Mouse (Mus musculus) brain, adult 10 weeks (tissue): Measurements from ENCODE around the gene Llph. TPM values are rescaled to one million over a fixed set of nuclear protein-coding genes. Genes with fewer than 3 reads are reported as not detected.

Experiments
- polyA plus RNA-seq: library from polyadenylated mRNA; stranded (reverse); fragments of 350-450 nt; fragmentation: Illumina TruSeq; extraction: RNeasy Lipid Tissue Mini Kit (QIAGEN cat#74804); gene quantifications from one replicate; pipeline ENCODE4 v1.2.3, GENCODE M21; 2015; ENCODE audit warnings: low read depth, low replicate concordance

Gene Llph
- 45.5 TPM for polyA plus RNA-seq

DNA sequence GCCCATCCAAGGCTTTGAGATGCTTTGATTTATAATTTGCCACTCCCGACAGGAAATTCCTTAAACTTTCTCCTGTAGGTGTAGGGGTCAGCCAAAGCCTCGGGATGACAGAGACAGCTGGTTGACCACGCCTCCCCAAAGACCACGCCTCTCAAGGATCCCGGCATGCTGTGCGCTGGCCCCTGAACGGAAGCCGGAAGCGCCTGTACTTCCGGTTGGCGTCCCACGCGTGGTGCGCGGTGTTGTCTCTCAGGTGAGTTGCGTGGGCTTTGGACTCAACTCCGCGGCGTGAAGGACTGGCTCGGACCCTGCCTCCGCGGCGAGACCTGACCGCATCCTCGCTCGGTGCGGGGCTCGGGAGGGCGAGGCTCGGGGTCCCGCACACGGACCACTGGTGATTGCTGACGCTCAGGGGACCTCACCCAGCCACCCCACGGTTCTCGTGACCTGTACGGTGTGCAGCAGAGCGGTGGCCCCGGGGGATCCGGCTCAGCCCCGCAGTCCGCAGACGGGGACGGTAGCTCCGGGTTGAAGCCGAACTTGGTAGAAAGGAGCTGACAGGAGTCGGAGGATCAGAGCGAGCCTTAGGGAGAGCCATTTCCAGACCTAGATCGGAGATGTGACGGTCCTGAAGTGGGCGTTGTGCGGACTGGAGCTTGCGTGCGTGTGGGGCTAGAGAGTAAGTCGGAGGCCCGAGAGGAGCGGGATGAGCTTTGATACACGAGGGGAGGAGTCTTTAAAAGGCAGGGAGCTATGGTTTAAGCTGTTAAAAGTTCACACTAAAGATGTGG, at the start of gene Llph:
Gene Llph (plus strand): TSS at position 200 of the 791 bp plus-strand sequence.

GRCm38 (mm10) chr10:120201131-120201921, 25.5 kb upstream of the Llph start, which contains the start of gene Tmbim4:
Tmbim4 (plus strand) TSS chr10:120201590.

DNA sequence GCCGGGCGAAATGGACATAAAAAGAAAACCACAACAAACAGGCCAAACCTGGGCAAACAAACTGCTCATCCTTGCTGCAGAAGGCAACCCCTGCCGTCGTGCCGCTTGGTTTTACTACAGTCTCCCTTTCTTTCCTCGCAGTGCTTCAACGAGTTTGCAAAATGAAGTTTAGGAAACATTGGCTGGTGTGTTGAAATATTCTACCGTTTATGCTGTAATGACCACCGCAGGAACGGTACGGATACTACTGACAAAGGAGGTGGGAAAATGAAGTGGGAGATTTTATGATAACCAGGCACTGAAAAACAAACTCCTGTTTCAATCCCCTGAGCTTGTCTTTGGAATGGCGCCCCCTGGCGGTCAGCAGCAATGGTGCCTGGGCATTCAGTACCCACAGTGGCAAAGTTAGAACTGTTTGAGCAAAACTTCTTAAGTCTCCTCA, 24.9 kb upstream of the Llph start, which contains the start of gene Irak3:
Gene Irak3 (minus strand): TSS at position 170 of the 442 bp plus-strand sequence.

Other genes with a start within 250 kb of the Llph start
- gene Helb, start 114.1 kb upstream of the Llph start, polyA plus RNA-seq = 2.5 TPM
- gene Tmbim4, start 25.5 kb upstream of the Llph start, polyA plus RNA-seq = 82.4 TPM
- 0.89 TPM for gene Irak3, start 24.9 kb upstream of the Llph start, polyA plus RNA-seq
- gene Hmga2, start 249.4 kb downstream of the Llph start, polyA plus RNA-seq = not detected